Mouse (Mus musculus) hindbrain, embryonic 14.5 days (tissue): ENCODE results near the gene Grap2. TPM values are rescaled to one million over a fixed set of nuclear protein-coding genes. Genes with fewer than 3 reads are reported as not detected.

Source experiments
- ATAC-seq: fragments of 200-750 bp; cut with Nextera tagmentation; 2 replicates; pipeline ENCODE4 v1.8.0; 2017; ENCODE audit warnings: moderate number of reproducible peaks, mild to moderate bottlenecking, moderate TSS enrichment, moderate library complexity; ENCODE audit not compliant: low FRiP score
- DNase-seq: peaks from one replicate; pipeline ENCODE4 v3.0.0-alpha.2; 2015; ENCODE audit warnings: low spot score
- H3K27ac ChIP-seq: fragments of 300-500 bp; sonication (generic); 2 replicates; pipeline ENCODE4 v1.5.1; 2014; ENCODE audit warnings: mild to moderate bottlenecking, moderate library complexity
- H3K27me3 ChIP-seq: fragments of 300-500 bp; sonication (generic); 2 replicates; pipeline ENCODE4 v1.6.1; 2014; ENCODE audit warnings: mild to moderate bottlenecking, low read length, mixed read lengths; ENCODE audit not compliant: control insufficient read depth, insufficient read depth
- H3K36me3 ChIP-seq: fragments of 300-500 bp; sonication (generic); replicated peaks from 2 replicates; pipeline ENCODE4 v1.6.1; 2014; ENCODE audit not compliant: control insufficient read depth, insufficient read depth
- H3K4me1 ChIP-seq: fragments of 300-500 bp; sonication (generic); replicated peaks from 2 replicates; pipeline ENCODE4 v1.6.1; 2014; ENCODE audit warnings: antibody characterized with exemption, low read length, mixed read lengths; ENCODE audit not compliant: control insufficient read depth, insufficient read depth
- H3K4me2 ChIP-seq: fragments of 300-500 bp; sonication (generic); replicated peaks from 2 replicates; pipeline ENCODE4 v1.6.1; 2014; ENCODE audit warnings: mild to moderate bottlenecking, moderate library complexity
- H3K4me3 ChIP-seq: fragments of 300-500 bp; sonication (generic); replicated peaks from 2 replicates; pipeline ENCODE4 v1.5.1; 2014; ENCODE audit warnings: mild to moderate bottlenecking, low read length
- H3K9ac ChIP-seq: fragments of 300-500 bp; sonication (generic); 2 replicates; pipeline ENCODE4 v1.6.1; 2014
- H3K9me3 ChIP-seq: fragments of 300-500 bp; sonication (generic); 2 replicates; pipeline ENCODE4 v1.6.1; 2016; ENCODE audit warnings: low read length; ENCODE audit not compliant: control insufficient read depth
- WGBS: fragments of 180-500 bp; shearing (Covaris S2); extraction: QIAGEN DNeasy Blood & Tissue Kit; methylation state at CpG from one replicate; pipeline ENCODE4 v1.1.7; 2014; 5-methylcytosine and 5-hydroxymethylcytosine counted together
- polyA plus RNA-seq: library from polyadenylated mRNA; unstranded; fragments of >200 nt; fragmentation: Nextera tagmentation; extraction: Ambion mirVana; gene quantifications from 2 replicates; pipeline ENCODE4 v1.2.1, GENCODE M21; 2014

Grap2 gene
- polyA plus RNA-seq, 1 experiment from 2014 or later, result 0.23 TPM

DNA sequence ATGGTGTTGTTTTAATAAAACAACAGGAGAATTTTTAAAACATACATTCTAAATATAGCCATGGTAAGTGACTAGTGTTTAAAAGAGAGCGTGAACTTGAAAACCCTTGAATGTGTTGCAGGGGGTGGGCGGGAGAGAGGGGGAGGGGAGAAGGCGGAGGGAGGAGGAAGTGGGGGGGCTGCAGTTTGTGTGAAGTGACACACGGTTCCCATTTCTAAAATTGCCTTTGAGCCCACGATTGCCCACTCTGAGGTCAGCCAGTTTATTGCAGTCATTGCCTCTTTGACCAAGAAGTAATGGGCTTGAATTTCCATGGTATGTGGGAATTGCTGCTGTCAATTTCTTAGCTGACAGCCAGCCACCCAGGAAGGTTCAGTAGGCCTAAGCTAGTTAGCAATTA, 41.5 kb downstream of the Grap2 start:
- no peak overlapping the region for H3K9ac ChIP-seq
- H3K27ac ChIP-seq, result no peak overlapping the region
- 70% methylated on average over 5 of the region's 5 CpGs for WGBS
- H3K4me1 ChIP-seq, result peaks cover 13% of the 10 kb centered on the region
- H3K36me3 ChIP-seq, result no peaks in the 10 kb centered on the region
- no peaks in the 10 kb centered on the region for H3K27me3 ChIP-seq
- DNase-seq (no peak), ATAC-seq (no peak)
- no peaks in the 10 kb centered on the region for H3K9me3 ChIP-seq
- H3K4me3 ChIP-seq, result no peak overlapping the region
- no peak overlapping the region for H3K4me2 ChIP-seq

GRCm38 (mm10) chr15:80614500-80615289, 42.3 kb downstream of the Grap2 start:
- 69% methylated on average over 18 of the region's 18 CpGs for WGBS
- ATAC-seq (no peak), DNase-seq (no peak)
- Histone ChIP-seq H3K27me3 (no peaks in the 10 kb centered on the region), H3K4me1 (peaks cover 13% of the 10 kb centered on the region), H3K4me2 (no peak overlapping the region), H3K9ac (no peak overlapping the region), H3K9me3 (no peaks in the 10 kb centered on the region), H3K4me3 (no peak overlapping the region), H3K36me3 (no peaks in the 10 kb centered on the region), H3K27ac (no peak overlapping the region)

DNA sequence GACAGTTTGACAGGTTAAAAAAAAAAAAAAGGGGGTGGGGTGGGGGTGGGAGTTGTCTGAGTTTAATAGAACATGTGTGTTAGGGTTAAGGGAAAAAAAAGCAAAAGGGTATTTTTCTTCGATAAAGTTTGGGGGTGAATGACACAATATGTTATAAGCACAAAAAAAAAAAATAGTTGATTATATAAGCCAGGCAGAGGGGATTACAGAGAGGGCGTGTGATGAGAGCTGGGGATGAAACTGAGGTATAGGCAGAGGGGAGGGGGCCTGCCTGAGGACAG, 42.8 kb downstream of the Grap2 start:
- ATAC-seq, result no peak

GRCm38 (mm10) chr15:80615636-80616383, 43.4 kb downstream of the Grap2 start:
- Histone ChIP-seq H3K4me3 (no peak overlapping the region), H3K27me3 (no peaks in the 10 kb centered on the region), H3K36me3 (no peaks in the 10 kb centered on the region), H3K27ac (no peak overlapping the region), H3K9ac (0 out of 2 replicates have a peak overlapping the region, but pooled peaks have one; percentile 6), H3K4me1 (peaks cover 13% of the 10 kb centered on the region), H3K9me3 (no peaks in the 10 kb centered on the region), H3K4me2 (peak overlapping the region; percentile 15; the same call in 1 of the 2 replicates)
- WGBS, result 3% methylated on average over 17 of the region's 17 CpGs
- DNase-seq (no peak), ATAC-seq (no peak)

More for the DNA sequence above, 42.8 kb downstream of the Grap2 start:
- peaks cover 13% of the 10 kb centered on the region for H3K4me1 ChIP-seq
- no peak for DNase-seq
- H3K9me3 ChIP-seq, result no peaks in the 10 kb centered on the region
- no peak overlapping the region for H3K27ac ChIP-seq
- no peaks in the 10 kb centered on the region for H3K27me3 ChIP-seq
- no peak overlapping the region for H3K4me2 ChIP-seq
- 50% methylated on average over 2 of the region's 2 CpGs for WGBS
- H3K36me3 ChIP-seq, result no peaks in the 10 kb centered on the region
- H3K4me3 ChIP-seq, result no peak overlapping the region
- H3K9ac ChIP-seq, result no peak overlapping the region

GRCm38 (mm10) chr15:80617839-80618238, 45.4 kb downstream of the Grap2 start:
- DNase-seq (no peak), ATAC-seq (no peak)
- Histone ChIP-seq H3K9me3 (no peaks in the 10 kb centered on the region), H3K9ac (no peak overlapping the region), H3K36me3 (no peaks in the 10 kb centered on the region), H3K4me2 (no peak overlapping the region), H3K27me3 (no peaks in the 10 kb centered on the region), H3K4me1 (peaks cover 13% of the 10 kb centered on the region), H3K4me3 (no peak overlapping the region), H3K27ac (no peak overlapping the region)
- 72% methylated on average over 2 of the region's 2 CpGs for WGBS

- Histone ChIP-seq H3K36me3 (no peaks in the 10 kb centered on the region), H3K9me3 (no peaks in the 10 kb centered on the region), H3K4me2 (no peak overlapping the region), H3K4me1 (peaks cover 8% of the 10 kb centered on the region), H3K9ac (no peak overlapping the region), H3K4me3 (no peak overlapping the region), H3K27ac (no peak overlapping the region), H3K27me3 (no peaks in the 10 kb centered on the region)
- WGBS, result 52% methylated on average over 5 of the region's 5 CpGs
- DNase-seq (no peak), ATAC-seq (no peak)
Observed at GRCm38 (mm10) chr15:80619166-80619565, 46.8 kb downstream of the Grap2 start.

- Histone ChIP-seq H3K9ac (no peak overlapping the region), H3K27ac (no peak overlapping the region), H3K36me3 (no peaks in the 10 kb centered on the region), H3K4me3 (no peak overlapping the region), H3K9me3 (no peaks in the 10 kb centered on the region), H3K4me2 (no peak overlapping the region), H3K27me3 (no peaks in the 10 kb centered on the region), H3K4me1 (peaks cover 8% of the 10 kb centered on the region)
- WGBS, result 83% methylated on average over 4 of the region's 4 CpGs
- no peak for ATAC-seq
- DNase-seq, result no peak
Observed at GRCm38 (mm10) chr15:80619786-80620185, 47.4 kb downstream of the Grap2 start.

DNA sequence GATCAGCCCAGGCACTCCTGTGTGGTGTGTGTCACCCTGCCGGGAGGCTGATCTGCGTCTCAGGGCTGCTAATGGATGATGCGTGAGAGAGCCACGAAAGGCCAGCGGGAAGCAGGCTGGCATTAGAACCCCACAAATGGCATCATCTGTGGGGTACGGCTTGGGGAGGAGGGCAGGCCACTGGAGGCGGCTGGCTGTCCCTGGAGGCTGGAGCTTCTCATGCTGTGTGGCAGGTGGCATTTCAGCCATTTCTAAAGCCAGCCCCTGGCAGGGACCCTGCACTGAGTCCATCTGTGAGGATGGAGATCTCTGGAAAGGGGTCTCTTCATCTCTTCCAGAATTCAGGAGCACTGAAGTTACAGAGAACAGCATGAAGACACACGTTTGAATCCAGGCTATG, 48.0 kb downstream of the Grap2 start:
- Histone ChIP-seq H3K9me3 (no peaks in the 10 kb centered on the region), H3K36me3 (no peaks in the 10 kb centered on the region), H3K4me2 (no peak overlapping the region), H3K4me1 (peaks cover 8% of the 10 kb centered on the region), H3K4me3 (no peak overlapping the region), H3K27ac (no peak overlapping the region), H3K27me3 (no peaks in the 10 kb centered on the region), H3K9ac (no peak overlapping the region)
- DNase-seq (no peak), ATAC-seq (no peak)
- WGBS, result 55% methylated on average over 8 of the region's 8 CpGs

DNA sequence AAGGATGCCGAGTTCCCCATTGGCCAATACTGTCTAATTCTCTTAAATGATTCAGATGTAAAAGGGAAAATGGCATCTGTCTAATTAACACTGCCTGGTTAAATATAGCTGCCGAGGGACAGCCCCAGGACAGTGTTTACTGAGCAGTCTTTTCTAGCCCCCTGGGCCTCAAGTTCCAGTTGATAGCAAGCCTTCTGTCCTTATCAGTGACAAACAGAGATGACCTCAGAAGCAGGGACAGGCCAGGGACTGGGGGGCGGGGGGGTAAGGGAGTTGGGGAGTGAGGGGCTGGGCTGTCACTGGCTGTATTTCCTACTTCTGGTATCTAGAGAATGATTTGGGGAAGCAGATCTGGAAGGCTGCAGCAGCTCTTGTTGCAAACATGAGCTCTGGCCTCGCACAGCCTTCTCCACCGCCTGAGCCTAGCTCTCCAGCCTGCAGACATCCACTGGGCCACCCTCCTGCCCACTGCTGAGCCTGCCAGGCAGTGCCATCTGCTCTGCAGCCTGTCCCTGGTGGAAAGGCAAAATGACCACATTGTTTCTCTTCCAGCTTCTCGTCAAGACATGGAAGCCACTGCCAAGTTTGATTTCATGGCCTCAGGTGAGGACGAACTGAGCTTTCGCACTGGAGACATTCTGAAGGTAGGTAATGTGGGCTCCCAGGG, 50.9 kb downstream of the Grap2 start:
- H3K4me2 ChIP-seq, result no peak overlapping the region
- no peaks in the 10 kb centered on the region for H3K36me3 ChIP-seq
- no peak overlapping the region for H3K27ac ChIP-seq
- ATAC-seq (no peak), DNase-seq (no peak)
- no peaks in the 10 kb centered on the region for H3K27me3 ChIP-seq
- no peak overlapping the region for H3K9ac ChIP-seq
- no peak overlapping the region for H3K4me3 ChIP-seq
- no peaks in the 10 kb centered on the region for H3K4me1 ChIP-seq
- WGBS, result 57% methylated on average over 8 of the region's 8 CpGs
- no peaks in the 10 kb centered on the region for H3K9me3 ChIP-seq
